Mouse (Mus musculus) midbrain, embryonic 15.5 days (tissue): ENCODE results near the gene Copg2. TPM values are rescaled to one million over a fixed set of nuclear protein-coding genes. Genes with fewer than 3 reads are reported as not detected.
A peak's percentile ranks its signal among the peaks of the same experiment; 100 is the strongest.

Experiments used
- ATAC-seq: fragments of 200-750 bp; cut with Nextera tagmentation; replicated peaks from 2 replicates; pipeline ENCODE4 v1.8.0; 2017; ENCODE audit warnings: moderate TSS enrichment
- H3K27ac ChIP-seq: fragments of 300-500 bp; sonication (generic); 2 replicates; pipeline ENCODE4 v1.5.1; 2015; ENCODE audit warnings: mild to moderate bottlenecking, inconsistent platforms
- H3K27me3 ChIP-seq: fragments of 300-500 bp; sonication (generic); replicated peaks from 2 replicates; pipeline ENCODE4 v1.6.1; 2015; ENCODE audit warnings: inconsistent platforms
- H3K36me3 ChIP-seq: fragments of 300-500 bp; sonication (generic); replicated peaks from 2 replicates; pipeline ENCODE4 v1.6.1; 2015; ENCODE audit warnings: inconsistent platforms
- H3K4me1 ChIP-seq: fragments of 300-500 bp; sonication (generic); 2 replicates; pipeline ENCODE4 v1.6.1; 2015; ENCODE audit warnings: inconsistent platforms
- H3K4me2 ChIP-seq: fragments of 300-500 bp; sonication (generic); 2 replicates; pipeline ENCODE4 v1.6.1; 2015; ENCODE audit warnings: inconsistent platforms, mild to moderate bottlenecking, moderate library complexity
- H3K4me3 ChIP-seq: fragments of 300-500 bp; sonication (generic); 2 replicates; pipeline ENCODE4 v1.5.1; 2015; ENCODE audit warnings: mild to moderate bottlenecking, inconsistent platforms
- H3K9ac ChIP-seq: fragments of 300-500 bp; sonication (generic); 2 replicates; pipeline ENCODE4 v1.6.1; 2015; ENCODE audit warnings: mild to moderate bottlenecking, inconsistent platforms
- H3K9me3 ChIP-seq: fragments of 300-500 bp; sonication (generic); 2 replicates; pipeline ENCODE4 v1.6.1; 2016; ENCODE audit warnings: inconsistent platforms
- WGBS: fragments of 180-500 bp; shearing (Covaris S2); methylation state at CpG from one replicate; pipeline ENCODE4 v1.1.7; 2015; ENCODE audit warnings: mixed read lengths; 5-methylcytosine and 5-hydroxymethylcytosine counted together
- polyA plus RNA-seq: library from polyadenylated mRNA; unstranded; fragments of >200 nt; fragmentation: Nextera tagmentation; extraction: Ambion mirVana; gene quantifications from 2 replicates; pipeline ENCODE4 v1.2.1, GENCODE M21; 2015

The Copg2 gene
- polyA plus RNA-seq, 1 experiment from 2014 or later = 36.2 TPM

DNA sequence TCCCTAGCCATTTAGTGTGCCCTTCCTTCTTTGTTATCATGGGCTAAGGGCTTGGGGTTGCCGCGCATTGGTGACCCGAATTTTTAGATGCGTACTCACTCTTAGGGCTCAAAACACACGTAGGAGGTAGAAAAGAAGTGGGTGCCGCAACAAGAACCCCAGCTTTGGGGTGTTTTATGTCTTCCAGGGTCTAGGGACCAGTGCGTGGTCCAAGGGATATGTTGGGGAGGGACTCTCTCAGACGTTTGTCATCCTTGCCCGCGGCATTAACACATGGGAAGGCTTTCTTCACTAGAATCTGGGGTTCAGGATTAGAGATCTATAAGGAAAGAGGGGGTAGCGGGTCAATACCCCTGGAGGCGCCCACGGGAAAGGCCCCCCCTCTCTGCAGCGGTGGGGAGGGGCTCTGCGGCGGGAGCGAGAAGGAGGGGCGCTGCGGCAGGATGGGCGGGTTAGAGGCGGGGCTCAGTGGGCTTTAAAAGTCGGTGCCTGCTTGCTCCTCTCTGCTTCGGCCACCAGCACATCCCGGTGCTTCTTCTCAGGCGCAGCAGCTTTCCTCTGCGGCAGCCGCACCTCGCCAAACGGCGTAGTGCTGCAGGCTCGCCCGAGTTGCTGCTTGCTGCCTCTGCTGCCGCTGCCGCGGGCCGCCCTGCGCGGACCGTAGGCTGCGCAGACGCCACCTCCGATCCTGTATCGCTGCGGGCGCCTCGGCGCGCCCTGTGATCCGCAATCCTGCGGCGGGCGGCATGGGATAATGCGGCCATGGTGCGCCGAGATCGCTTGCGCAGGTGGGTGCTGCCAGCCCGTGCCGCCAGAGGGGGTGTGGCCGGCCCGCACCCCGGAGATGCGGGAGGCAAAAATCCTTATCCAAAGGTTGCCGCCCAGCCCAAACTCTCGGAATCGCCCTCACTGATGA is 158.8 kb downstream of the Copg2 start:
- Histone ChIP-seq H3K9me3 (no peaks in the 10 kb centered on the region), H3K4me3 (peak overlapping the region; percentile 67), H3K36me3 (peaks cover 4% of the 10 kb centered on the region; the same call in 1 of the 2 replicates), H3K9ac (peak overlapping the region; percentile 76), H3K4me1 (peaks cover 25% of the 10 kb centered on the region), H3K4me2 (peak overlapping the region; percentile 51), H3K27me3 (no peaks in the 10 kb centered on the region), H3K27ac (peak overlapping the region; percentile 92)
- ATAC-seq = peak; percentile 82
- 57% methylated on average over 62 of the region's 66 CpGs for WGBS

- peak overlapping the region; percentile 76 for H3K9ac ChIP-seq
- H3K4me3 ChIP-seq = peak overlapping the region; percentile 67
- no peaks in the 10 kb centered on the region for H3K9me3 ChIP-seq
- WGBS = 52% methylated on average over 29 of the region's 29 CpGs
- H3K27ac ChIP-seq = peak overlapping the region; percentile 92
- no peaks in the 10 kb centered on the region for H3K36me3 ChIP-seq
- H3K4me1 ChIP-seq = peaks cover 27% of the 10 kb centered on the region
- peak overlapping the region; percentile 51 for H3K4me2 ChIP-seq
- ATAC-seq = peak; percentile 77
- no peaks in the 10 kb centered on the region for H3K27me3 ChIP-seq
Observed at GRCm38 (mm10) chr6:30736864-30737547, 159.6 kb downstream of the Copg2 start.

- 57% methylated on average over 13 of the region's 13 CpGs for WGBS
- ATAC-seq = no peak
Observed at GRCm38 (mm10) chr6:30736372-30736762, 160.2 kb downstream of the Copg2 start.

GRCm38 (mm10) chr6:30735728-30736371 is 160.7 kb downstream of the Copg2 start:
- peak overlapping the region; percentile 51 for H3K4me2 ChIP-seq
- 52% methylated on average over 15 of the region's 15 CpGs for WGBS
- no peak overlapping the region for H3K4me3 ChIP-seq
- H3K9me3 ChIP-seq = no peaks in the 10 kb centered on the region
- no peaks in the 10 kb centered on the region for H3K27me3 ChIP-seq
- no peak for ATAC-seq
- H3K36me3 ChIP-seq = no peaks in the 10 kb centered on the region
- peaks cover 27% of the 10 kb centered on the region for H3K4me1 ChIP-seq
- H3K9ac ChIP-seq = no peak overlapping the region
- peak overlapping the region; percentile 92 for H3K27ac ChIP-seq

More at GRCm38 (mm10) chr6:30736372-30736762, 160.2 kb downstream of the Copg2 start:
- H3K4me3 ChIP-seq = 0 out of 2 replicates have a peak overlapping the region, but pooled peaks have one; percentile 67
- H3K4me1 ChIP-seq = peaks cover 27% of the 10 kb centered on the region
- H3K4me2 ChIP-seq = peak overlapping the region; percentile 51
- peak overlapping the region; percentile 92 for H3K27ac ChIP-seq
- no peak overlapping the region for H3K9ac ChIP-seq
- H3K9me3 ChIP-seq = no peaks in the 10 kb centered on the region
- no peaks in the 10 kb centered on the region for H3K27me3 ChIP-seq
- no peaks in the 10 kb centered on the region for H3K36me3 ChIP-seq

- no peaks in the 10 kb centered on the region for H3K9me3 ChIP-seq
- H3K9ac ChIP-seq = no peak overlapping the region
- H3K4me2 ChIP-seq = peak overlapping the region; percentile 28
- H3K27me3 ChIP-seq = no peaks in the 10 kb centered on the region
- no peak overlapping the region for H3K4me3 ChIP-seq
- no peak for ATAC-seq
- H3K4me1 ChIP-seq = peaks cover 27% of the 10 kb centered on the region
- 54% methylated on average over 22 of the region's 22 CpGs for WGBS
- H3K36me3 ChIP-seq = no peaks in the 10 kb centered on the region
- H3K27ac ChIP-seq = peak overlapping the region; percentile 92
Observed at GRCm38 (mm10) chr6:30734988-30735727, 161.4 kb downstream of the Copg2 start.

DNA sequence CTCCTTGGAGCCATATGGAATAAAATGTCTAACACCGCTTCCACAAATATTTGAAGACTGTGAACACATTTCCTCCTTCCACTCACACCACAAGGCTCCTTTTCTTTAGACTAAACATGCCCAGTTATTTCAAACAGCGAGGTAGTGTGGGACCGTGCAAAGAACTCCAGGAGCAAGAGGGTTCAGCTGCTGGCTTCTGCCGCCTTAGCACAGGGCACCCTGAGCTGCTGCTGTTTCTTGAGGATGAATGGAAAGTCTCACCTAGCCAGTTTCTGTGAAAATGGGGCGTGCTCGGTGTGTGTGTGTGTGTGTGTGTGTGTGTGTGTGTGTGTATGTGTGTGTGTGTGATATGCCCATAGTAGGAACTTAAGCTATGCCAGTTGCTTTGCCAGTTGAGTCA is 162.1 kb downstream of the Copg2 start:
- Histone ChIP-seq H3K36me3 (no peaks in the 10 kb centered on the region), H3K4me2 (no peak overlapping the region), H3K9ac (no peak overlapping the region), H3K9me3 (no peaks in the 10 kb centered on the region), H3K27me3 (no peaks in the 10 kb centered on the region), H3K4me1 (peaks cover 27% of the 10 kb centered on the region), H3K27ac (no peak overlapping the region; the same call in 1 of the 2 replicates), H3K4me3 (no peak overlapping the region)
- WGBS = 58% methylated on average over 6 of the region's 6 CpGs
- no peak for ATAC-seq

DNA sequence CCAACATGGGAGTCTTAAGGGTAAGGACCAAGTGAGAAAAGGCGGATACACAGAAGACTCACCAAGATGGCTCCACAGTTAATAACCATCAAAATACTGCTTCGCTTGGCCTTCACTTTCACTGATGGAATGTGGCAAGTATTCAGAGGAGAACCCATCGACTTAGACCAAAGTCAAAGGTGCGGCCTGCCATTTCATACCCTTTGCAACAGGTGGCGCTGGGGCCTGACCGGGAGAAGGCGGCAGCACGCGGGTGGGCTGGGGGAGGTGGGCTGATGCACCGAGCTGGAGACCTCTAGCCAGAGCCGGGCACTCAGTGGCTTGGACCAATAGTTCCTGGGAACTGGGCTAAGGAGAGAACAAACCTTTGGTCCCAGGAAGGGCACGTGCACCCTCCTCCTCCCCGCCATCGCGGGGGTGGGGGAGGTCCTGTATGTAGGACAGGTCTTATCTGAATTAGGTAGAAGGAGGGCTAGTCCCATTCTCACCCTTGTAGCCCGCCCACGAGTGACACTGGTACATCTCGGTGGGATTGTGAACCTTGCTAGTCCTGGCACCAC is 163.9 kb downstream of the Copg2 start:
- no peak overlapping the region for H3K4me2 ChIP-seq
- H3K36me3 ChIP-seq = no peaks in the 10 kb centered on the region
- no peak overlapping the region for H3K27ac ChIP-seq
- 41% methylated on average over 18 of the region's 18 CpGs for WGBS
- no peak for ATAC-seq
- peaks cover 27% of the 10 kb centered on the region for H3K4me1 ChIP-seq
- H3K27me3 ChIP-seq = no peaks in the 10 kb centered on the region
- H3K9me3 ChIP-seq = no peaks in the 10 kb centered on the region
- no peak overlapping the region for H3K9ac ChIP-seq
- H3K4me3 ChIP-seq = no peak overlapping the region

- no peaks in the 10 kb centered on the region for H3K9me3 ChIP-seq
- WGBS = 59% methylated on average over 12 of the region's 12 CpGs
- ATAC-seq = 0 out of 2 replicates have a peak, but pooled peaks have one; percentile 11
Observed at GRCm38 (mm10) chr6:30730301-30730971, 166.2 kb downstream of the Copg2 start.

GRCm38 (mm10) chr6:30723331-30723730 is 173.3 kb downstream of the Copg2 start, which contains the start of gene Mest:
Gene Mest, plus strand, starts transcription at chr6:30723547.
- Histone ChIP-seq H3K4me1 (peaks cover 25% of the 10 kb centered on the region), H3K9ac (no peak within 1 kb of the TSS), H3K9me3 (no peaks in the 10 kb centered on the region), H3K36me3 (no peaks in the 10 kb centered on the region), H3K4me3 (no peak within 1 kb of the TSS), H3K4me2 (no peak within 1 kb of the TSS), H3K27ac (peak within 1 kb of the TSS; percentile 82), H3K27me3 (no peaks in the 10 kb centered on the region)
- no peak for ATAC-seq
- WGBS = 60% methylated on average over 7 of the region's 7 CpGs

More at GRCm38 (mm10) chr6:30730301-30730971, 166.2 kb downstream of the Copg2 start:
- no peak overlapping the region for H3K4me3 ChIP-seq
- H3K9ac ChIP-seq = no peak overlapping the region
- H3K4me1 ChIP-seq = peaks cover 21% of the 10 kb centered on the region
- H3K4me2 ChIP-seq = no peak overlapping the region
- no peaks in the 10 kb centered on the region for H3K27me3 ChIP-seq
- H3K36me3 ChIP-seq = no peaks in the 10 kb centered on the region
- H3K27ac ChIP-seq = no peak overlapping the region

DNA sequence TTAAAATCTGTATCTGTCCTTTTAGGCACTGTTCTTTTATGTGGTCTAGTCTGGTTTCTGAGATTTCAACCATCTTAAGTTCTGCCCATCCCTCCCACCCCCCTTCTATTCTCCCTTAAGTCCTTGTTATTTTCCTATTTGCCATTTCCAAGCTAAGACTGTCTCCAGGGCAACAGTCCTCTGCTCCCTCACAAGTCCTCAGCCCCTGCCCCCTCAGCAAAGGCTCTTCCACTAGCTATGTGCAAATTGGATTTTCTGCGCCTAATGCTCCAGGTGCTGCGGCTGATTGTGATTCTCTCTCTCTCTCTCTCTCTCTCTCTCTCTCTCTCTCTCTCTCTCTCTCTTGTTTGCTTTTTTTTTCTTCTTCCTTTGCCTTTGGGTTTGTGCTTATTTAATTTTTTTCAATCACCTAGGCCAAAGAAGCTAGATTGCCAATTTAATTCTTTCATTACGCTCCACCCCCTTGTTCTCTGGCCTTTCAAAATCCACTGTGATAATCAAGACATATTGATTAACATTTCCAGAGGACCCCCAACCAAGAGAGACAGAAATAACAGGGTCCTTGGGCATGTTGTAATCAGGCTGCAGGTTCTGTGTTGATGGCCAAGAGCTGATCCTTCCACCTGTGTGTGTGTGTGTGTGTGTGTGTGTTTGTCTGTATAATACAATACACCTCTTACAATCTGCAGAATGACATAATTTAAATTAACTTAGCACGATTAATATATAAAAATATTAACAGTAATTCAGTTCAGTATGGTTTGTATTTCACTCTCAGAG is 174.0 kb downstream of the Copg2 start:
- H3K9ac ChIP-seq = no peak overlapping the region
- ATAC-seq = peak; percentile 94

More for the DNA sequence above, 174.0 kb downstream of the Copg2 start:
- 32% methylated on average over 4 of the region's 4 CpGs for WGBS
- no peak overlapping the region for H3K4me2 ChIP-seq
- H3K9me3 ChIP-seq = no peaks in the 10 kb centered on the region
- H3K4me3 ChIP-seq = no peak overlapping the region
- peaks cover 25% of the 10 kb centered on the region for H3K4me1 ChIP-seq
- peak overlapping the region; percentile 82 for H3K27ac ChIP-seq
- H3K36me3 ChIP-seq = no peaks in the 10 kb centered on the region
- no peaks in the 10 kb centered on the region for H3K27me3 ChIP-seq
